20 mouse cellular contexts compared by ENCODE assay signal in the genomic region with DNA sequence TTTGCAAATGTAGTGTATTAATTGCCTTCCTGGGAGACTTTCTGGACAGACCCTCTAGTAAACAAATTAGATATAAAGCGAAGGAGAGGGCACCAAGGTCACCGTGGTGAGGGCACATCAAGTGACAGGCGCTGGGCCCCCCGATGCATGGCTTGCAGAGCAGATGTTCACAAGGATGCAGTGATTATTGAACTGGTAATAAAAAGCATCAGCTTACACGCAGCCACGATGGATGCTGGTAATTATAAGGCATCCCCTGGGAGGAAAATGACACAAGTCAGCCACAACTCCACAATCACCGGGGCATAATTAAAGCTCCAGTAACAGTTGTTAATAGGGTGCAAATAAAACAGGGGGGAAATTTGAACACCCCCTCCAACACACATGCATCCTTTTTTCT.
DNase-seq lines count a peak whose midpoint lies in the region; ATAC-seq lines count a peak whose summit lies in the region.
"Had no signal": no experiment of that assay in that cellular context is flagged by ENCODE, and none has a peak within 500 bp of the region (broad histone marks: within the 10 kb centered on the region; RNA-seq: fewer than 3 reads in every experiment).

No protein-coding gene starts in this region.

- H3K9me3 ChIP-seq in midbrain, embryonic 13.5 days: no peaks in the 10 kb centered on the region
- H3K9me3 ChIP-seq in midbrain, embryonic 15.5 days: no peaks in the 10 kb centered on the region
- H3K9me3 ChIP-seq in embryonic facial prominence, embryonic 15.5 days (replicated peaks): no peaks in the 10 kb centered on the region
- H3K9me3 ChIP-seq in hindbrain, embryonic 16.5 days (ENCODE audit: control insufficient read depth, low read length): no peaks in the 10 kb centered on the region
- H3K9me3 ChIP-seq: megakaryocyte, embryonic 14.5 days had no signal

- 0 out of 2 replicates have a peak overlapping the region, but pooled peaks have one; percentile 3 for H3K4me2 ChIP-seq in midbrain, embryonic 13.5 days (replicated peaks)
- no peak overlapping the region for H3K4me2 ChIP-seq in midbrain, embryonic 15.5 days
- H3K4me2 ChIP-seq in embryonic facial prominence, embryonic 15.5 days (replicated peaks): no peak overlapping the region
- no peak overlapping the region for H3K4me2 ChIP-seq in hindbrain, embryonic 16.5 days (ENCODE audit: low read length)
- H3K4me2 ChIP-seq: heart, embryonic 11.5 days; lung, embryonic 14.5 days had no signal

- no peak overlapping the region for H3K27ac ChIP-seq in midbrain, embryonic 13.5 days
- H3K27ac ChIP-seq in midbrain, embryonic 15.5 days: no peak overlapping the region
- no peak overlapping the region for H3K27ac ChIP-seq in embryonic facial prominence, embryonic 15.5 days (replicated peaks)
- no peak overlapping the region for H3K27ac ChIP-seq in hindbrain, embryonic 16.5 days (ENCODE audit: low read depth, low read length)
- H3K27ac ChIP-seq: gastrocnemius, adult 2 months had no signal

- H3K27me3 ChIP-seq in midbrain, embryonic 13.5 days: no peaks in the 10 kb centered on the region
- H3K27me3 ChIP-seq in midbrain, embryonic 15.5 days (replicated peaks): no peaks in the 10 kb centered on the region
- no peaks in the 10 kb centered on the region for H3K27me3 ChIP-seq in embryonic facial prominence, embryonic 15.5 days
- no peaks in the 10 kb centered on the region for H3K27me3 ChIP-seq in hindbrain, embryonic 16.5 days (replicated peaks; ENCODE audit: control insufficient read depth, insufficient read depth, low read length)
- H3K27me3 ChIP-seq: megakaryocyte, embryonic 14.5 days had no signal

- peak; percentile 68 for DNase-seq in retina, embryonic 14.5 days (ENCODE audit: low spot score)
- no peak for DNase-seq in adrenal gland, postnatal 25 days
- no peak for DNase-seq in cerebellum, postnatal 14 days
- DNase-seq: adrenal gland, postnatal 14 days; cerebellum, postnatal 25 days; gastrocnemius, adult 2 months; heart, postnatal 4 days; kidney, adult 8-10 months; liver; lung, embryonic 14.5 days; right cerebral cortex, postnatal 25 days; thymus, adult 18-20 months had no signal

- H3K36me3 ChIP-seq in midbrain, embryonic 13.5 days: no peaks in the 10 kb centered on the region
- H3K36me3 ChIP-seq in midbrain, embryonic 15.5 days (replicated peaks): no peaks in the 10 kb centered on the region
- H3K36me3 ChIP-seq in embryonic facial prominence, embryonic 15.5 days: no peaks in the 10 kb centered on the region
- no peaks in the 10 kb centered on the region for H3K36me3 ChIP-seq in hindbrain, embryonic 16.5 days (ENCODE audit: control insufficient read depth, insufficient read depth, low read length)

- no peak overlapping the region for H3K4me3 ChIP-seq in midbrain, embryonic 13.5 days (replicated peaks)
- H3K4me3 ChIP-seq in midbrain, embryonic 15.5 days: no peak overlapping the region
- H3K4me3 ChIP-seq in embryonic facial prominence, embryonic 15.5 days (replicated peaks): no peak overlapping the region
- no peak overlapping the region for H3K4me3 ChIP-seq in hindbrain, embryonic 16.5 days (ENCODE audit: low read length)
- H3K4me3 ChIP-seq: erythroblast, embryonic 14.5 days; gastrocnemius, adult 2 months; megakaryocyte, embryonic 14.5 days had no signal

- peaks cover 5% of the 10 kb centered on the region for H3K4me1 ChIP-seq in midbrain, embryonic 13.5 days (replicated peaks)
- H3K4me1 ChIP-seq in midbrain, embryonic 15.5 days: peaks cover 4% of the 10 kb centered on the region; the same call in 1 of the 2 replicates
- peaks cover 3% of the 10 kb centered on the region; the same call in 1 of the 2 replicates for H3K4me1 ChIP-seq in embryonic facial prominence, embryonic 15.5 days
- no peaks in the 10 kb centered on the region for H3K4me1 ChIP-seq in hindbrain, embryonic 16.5 days (ENCODE audit: control insufficient read depth, insufficient read depth, low read depth, low read length)
- H3K4me1 ChIP-seq: megakaryocyte, embryonic 14.5 days had no signal

- WGBS in midbrain, embryonic 13.5 days: 31% methylated on average over 7 of the region's 7 CpGs
- 31% methylated on average over 7 of the region's 7 CpGs for WGBS in midbrain, embryonic 15.5 days
- WGBS in embryonic facial prominence, embryonic 15.5 days: 26% methylated on average over 7 of the region's 7 CpGs
- 13% methylated on average over 7 of the region's 7 CpGs for WGBS in hindbrain, embryonic 16.5 days

- ATAC-seq in midbrain, embryonic 13.5 days: 0 out of 2 replicates have a peak, but pooled peaks have one; percentile 11
- no peak for ATAC-seq in midbrain, embryonic 15.5 days (replicated peaks)
- peak; percentile 65 for ATAC-seq in embryonic facial prominence, embryonic 15.5 days (ENCODE audit: insufficient number of reproducible peaks, low FRiP score, low TSS enrichment, low read depth)
- ATAC-seq in hindbrain, embryonic 16.5 days: peak; percentile 56
- no peak for ATAC-seq in inflammation-experienced regulatory T-cells, adult 6 months

- 0 out of 2 replicates have a peak overlapping the region, but pooled peaks have one; percentile 36 for H3K9ac ChIP-seq in midbrain, embryonic 13.5 days (replicated peaks)
- H3K9ac ChIP-seq in midbrain, embryonic 15.5 days: no peak overlapping the region
- no peak overlapping the region for H3K9ac ChIP-seq in embryonic facial prominence, embryonic 15.5 days
- no peak overlapping the region for H3K9ac ChIP-seq in hindbrain, embryonic 16.5 days (ENCODE audit: low read depth, low read length)
- H3K9ac ChIP-seq: lung, embryonic 14.5 days had no signal

Comparison
In these comparisons a context has a peak if more than half of its experiments do, and no peak if none do; other contexts are left out.
1. ATAC-seq: peak in midbrain, embryonic 13.5 days (single experiment), embryonic facial prominence, embryonic 15.5 days (single experiment) and hindbrain, embryonic 16.5 days (single experiment); none in midbrain, embryonic 15.5 days (single experiment) and inflammation-experienced regulatory T-cells, adult 6 months (single experiment).